Mouse (Mus musculus) right cerebral cortex, postnatal 14 days (tissue): ENCODE data around the gene Tspan10.

Source experiments
- DNase-seq: peaks from one replicate; pipeline ENCODE4 v3.0.0; 2022

Gene Tspan10

GRCm38 (mm10) chr11:120493351-120493750 lies 50.9 kb downstream of the Tspan10 start:
- no peak for DNase-seq

- DNase-seq: no peak
Measured at GRCm38 (mm10) chr11:120493911-120494310, 51.5 kb downstream of the Tspan10 start.
